In the genomic region with DNA sequence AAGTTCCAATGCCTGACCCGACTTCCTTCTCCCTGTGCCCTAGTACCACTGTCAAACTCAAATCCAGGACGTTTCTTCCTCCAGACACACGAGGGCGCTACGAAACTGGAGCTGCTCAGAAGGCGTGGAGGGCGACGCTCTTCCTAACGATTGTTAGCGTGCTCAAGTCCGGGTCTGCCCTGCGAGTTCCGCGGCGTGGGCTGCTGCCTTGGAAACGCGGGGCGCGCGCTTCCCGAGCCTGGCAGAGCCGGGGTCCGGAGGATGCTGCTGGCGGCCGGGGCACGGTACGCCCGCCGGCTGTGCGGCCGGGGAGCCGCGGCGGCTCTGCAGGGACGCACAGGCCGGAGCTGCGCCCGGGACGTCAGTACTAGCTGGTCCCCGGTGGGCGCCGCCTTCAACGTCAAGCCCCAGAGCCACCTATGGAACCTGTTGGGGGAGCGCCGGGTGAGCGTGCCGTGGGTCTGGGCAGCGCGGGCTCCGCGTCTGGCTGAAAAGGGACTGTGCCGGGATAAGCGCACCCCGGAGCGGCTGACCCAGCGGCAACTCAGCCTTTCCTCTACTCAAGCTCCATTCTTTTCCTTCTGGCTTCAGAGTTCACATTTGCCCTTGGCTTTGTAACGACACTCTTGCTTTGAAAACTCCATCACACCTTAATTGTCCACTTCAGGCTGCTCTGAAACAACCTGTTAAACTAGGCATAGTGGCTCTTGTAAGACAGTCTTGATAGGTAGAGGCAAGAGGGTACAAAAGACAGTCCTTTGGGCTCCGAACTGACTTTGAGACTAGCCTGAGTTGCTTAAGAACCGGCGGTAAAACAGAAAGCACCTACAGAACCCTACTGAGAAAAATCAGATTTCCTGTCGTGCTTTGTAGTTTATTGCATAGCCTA, we compare ENCODE assay signal across 7 mouse cellular contexts. TPM values are rescaled to one million over a fixed set of nuclear protein-coding genes. Genes with fewer than 3 reads are reported as not detected.
A peak's percentile ranks its signal among the peaks of the same experiment; 100 is the strongest.
DNase-seq lines count a peak whose midpoint lies in the region; ATAC-seq lines count a peak whose summit lies in the region.

A gene (plus strand): TSS at position 147 of the 889 bp plus-strand sequence.

- H3K27me3 ChIP-seq in intestine, embryonic 16.5 days (replicated peaks; ENCODE audit: control insufficient read depth, insufficient read depth, low read length): no peaks in the 10 kb centered on the region
- no peaks in the 10 kb centered on the region for H3K27me3 ChIP-seq in midbrain, embryonic 11.5 days (ENCODE audit: control insufficient read depth, insufficient read depth, low read length)

- H3K4me1 ChIP-seq in intestine, embryonic 16.5 days (ENCODE audit: control insufficient read depth, insufficient read depth, low read length): no peaks in the 10 kb centered on the region
- H3K4me1 ChIP-seq in midbrain, embryonic 11.5 days (ENCODE audit: control insufficient read depth, insufficient read depth, low read length): peaks cover 5% of the 10 kb centered on the region; the same call in 1 of the 2 replicates

- peak within 1 kb of the TSS; percentile 81 for H3K4me2 ChIP-seq in intestine, embryonic 16.5 days (ENCODE audit: low read depth, low read length)
- peak within 1 kb of the TSS; percentile 79 for H3K4me2 ChIP-seq in midbrain, embryonic 11.5 days

- H3K4me3 ChIP-seq in intestine, embryonic 16.5 days (ENCODE audit: low read length): peak within 1 kb of the TSS; percentile 84
- H3K4me3 ChIP-seq in midbrain, embryonic 11.5 days (ENCODE audit: low read depth, low read length): peak within 1 kb of the TSS; percentile 87

- H3K27ac ChIP-seq in intestine, embryonic 16.5 days (ENCODE audit: low read length): peak within 1 kb of the TSS; percentile 28; the same call in 1 of the 2 replicates
- no peak within 1 kb of the TSS for H3K27ac ChIP-seq in midbrain, embryonic 11.5 days (ENCODE audit: low read depth, low read length)

- no peaks in the 10 kb centered on the region for H3K36me3 ChIP-seq in intestine, embryonic 16.5 days (ENCODE audit: control insufficient read depth, insufficient read depth, low read length)
- H3K36me3 ChIP-seq in midbrain, embryonic 11.5 days (ENCODE audit: control insufficient read depth, insufficient read depth, low read length): no peaks in the 10 kb centered on the region

- peak within 1 kb of the TSS; percentile 85 for H3K9ac ChIP-seq in intestine, embryonic 16.5 days (ENCODE audit: low read depth, low read length)
- peak within 1 kb of the TSS; percentile 78 for H3K9ac ChIP-seq in midbrain, embryonic 11.5 days (ENCODE audit: low read length)

- H3K9me3 ChIP-seq in intestine, embryonic 16.5 days (ENCODE audit: control insufficient read depth, low read length): no peaks in the 10 kb centered on the region
- H3K9me3 ChIP-seq in midbrain, embryonic 11.5 days (ENCODE audit: control insufficient read depth, low read length): no peaks in the 10 kb centered on the region

- peak; percentile 78 for DNase-seq in adrenal gland, adult 8-10 months
- DNase-seq in embryo, embryonic 9.5 days (ENCODE audit: extremely low spot score): peak; percentile 90
- peak; percentile 52 to 73 for DNase-seq in gastrocnemius, postnatal 4 days (ENCODE audit: low spot score in 2 of 2)
- peak; percentile 87 to 88 for DNase-seq in left cerebral cortex, postnatal 36 days (ENCODE audit: low spot score in 2 of 2)
- DNase-seq in midbrain, embryonic 11.5 days (ENCODE audit: low spot score, missing footprints): peak; percentile 99
- peak; percentile 82 for DNase-seq in skeletal muscle tissue, adult 2 months (ENCODE audit: low read depth, low spot score)

- ATAC-seq in intestine, embryonic 16.5 days: peak; percentile 96
- ATAC-seq in midbrain, embryonic 11.5 days (ENCODE audit: low FRiP score): peak; percentile 94

- under 1% methylated on average over 60 of the region's 61 CpGs for WGBS in intestine, embryonic 16.5 days
- WGBS in midbrain, embryonic 11.5 days: under 1% methylated on average over 61 of the region's 61 CpGs

- intact Hi-C loops in left cerebral cortex, postnatal 36 days (cut with DNase I): no loop called here

RNA-seq across cellular contexts. Expression of the gene that starts here (rescaled TPM):
- 10 to 100 TPM; 38.3 to 40.6 (median 40.1) TPM for total RNA-seq in adrenal gland, adult 8-10 months (2022)
- 10 to 100 TPM; 22.2 to 22.7 TPM for total RNA-seq in gastrocnemius, postnatal 4 days (2021)
- polyA plus RNA-seq in intestine, embryonic 16.5 days (2015; fragmentation: Nextera tagmentation; extraction: Ambion mirVana): 20.0 and 21.2 TPM in 2 replicates
- 10 to 100 TPM; 25.4 to 25.8 TPM for total RNA-seq in left cerebral cortex, postnatal 36 days (2021)
- polyA plus RNA-seq in midbrain, embryonic 11.5 days (2014; fragmentation: Nextera tagmentation; extraction: Ambion mirVana): 26.6 and 26.7 TPM in 2 replicates
